Mouse (Mus musculus) v-Abl transformed pro-B cells (cell line): Measurements from ENCODE around the gene Serpina10.
"Not testable (repeated sequence)": the region's sequence is repeated elsewhere in the genome, so short reads cannot be mapped to it uniquely, and the experiment has no call there.

Source experiments
- in situ Hi-C, 2 experiments: fragments of 400-800 bp; cut with MboI; formaldehyde crosslinking; loops; one replicate each; pipeline ENCODE4 v1.15.1; 2025; ENCODE audit not compliant: unreplicated experiment in 2 of 2

The Serpina10 gene

GRCm38 (mm10) chr12:103631203-103631612 lies at the start of gene Serpina10:
Serpina10 (minus strand) TSS chr12:103631444.
- in situ Hi-C loops = loop anchor here in 1 of 2 experiments (10.0 kb wide), 1 partner anchor 486 kb away; no protein-coding TSS in a partner anchor

DNA sequence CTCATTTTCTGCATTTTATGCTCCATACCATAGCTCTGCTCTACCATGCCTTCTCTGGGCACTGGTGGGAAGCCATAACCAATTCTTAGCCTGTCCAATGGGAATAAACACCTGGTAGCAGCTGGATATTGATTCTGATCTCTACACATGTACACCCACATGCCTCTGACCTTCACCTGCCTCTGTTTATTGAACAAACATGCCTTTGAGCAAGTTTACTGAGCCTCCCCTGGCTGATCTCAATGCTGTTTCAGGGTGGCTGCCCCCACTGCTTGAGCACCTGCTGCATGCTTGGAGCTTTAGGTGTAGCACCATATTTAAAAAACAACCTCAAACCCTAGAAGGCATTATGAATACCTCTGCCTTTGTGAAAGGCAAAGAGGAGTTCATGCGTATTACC lies 48.6 kb upstream of the Serpina10 start:
- in situ Hi-C loops = not testable (repeated sequence)

- in situ Hi-C loops = no loop called here
These were observed 44.8 kb upstream of the Serpina10 start, which contains the start of gene Serpina16 for GRCm38 (mm10) chr12:103676039-103676438. Serpina16 (minus strand) TSS chr12:103676139.

DNA sequence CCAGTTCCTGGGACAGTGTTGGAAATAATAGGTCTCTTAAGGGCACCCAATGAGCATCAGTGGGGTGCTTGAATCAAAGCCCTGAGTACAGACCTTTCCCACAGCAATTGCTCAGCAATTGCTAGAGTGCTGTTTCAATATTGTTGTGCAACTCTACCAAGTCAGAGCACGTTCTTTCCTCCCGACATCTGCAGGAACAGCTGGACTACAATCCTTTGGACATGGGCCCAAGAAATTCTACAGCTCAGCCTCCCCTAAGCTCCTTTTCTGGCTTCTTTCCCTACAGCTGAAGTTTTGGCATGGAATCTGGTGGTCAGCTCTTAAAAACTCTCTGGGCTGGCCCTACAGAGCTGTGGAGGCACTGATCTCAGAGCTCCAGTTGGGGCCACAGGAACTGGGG lies 41.9 kb upstream of the Serpina10 start:
- in situ Hi-C loops = no loop called here

- in situ Hi-C loops = no loop called here
These were observed 40.2 kb upstream of the Serpina10 start for GRCm38 (mm10) chr12:103671483-103671882.

DNA sequence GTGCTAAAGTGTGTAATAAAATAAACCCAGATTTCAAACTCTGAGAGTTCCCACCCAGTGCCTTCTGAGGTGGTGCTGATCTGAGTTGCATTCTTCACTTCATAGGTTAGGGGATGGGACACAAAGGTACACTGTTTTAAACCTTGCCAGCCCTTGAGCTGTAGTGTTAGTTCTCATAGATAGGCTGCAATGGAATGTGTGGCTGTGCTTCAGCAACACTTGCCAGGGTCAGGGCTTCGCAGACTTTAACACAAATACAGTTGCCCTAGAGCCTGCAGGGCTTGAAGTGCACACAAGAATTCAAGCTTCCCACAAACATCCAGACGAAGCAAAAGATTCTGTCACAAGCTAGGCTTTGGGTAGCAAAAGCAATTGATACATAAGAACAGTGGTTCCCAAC lies 39.7 kb upstream of the Serpina10 start:
- in situ Hi-C loops = no loop called here

GRCm38 (mm10) chr12:103670344-103670743 lies 39.1 kb upstream of the Serpina10 start:
- in situ Hi-C loops = no loop called here

DNA sequence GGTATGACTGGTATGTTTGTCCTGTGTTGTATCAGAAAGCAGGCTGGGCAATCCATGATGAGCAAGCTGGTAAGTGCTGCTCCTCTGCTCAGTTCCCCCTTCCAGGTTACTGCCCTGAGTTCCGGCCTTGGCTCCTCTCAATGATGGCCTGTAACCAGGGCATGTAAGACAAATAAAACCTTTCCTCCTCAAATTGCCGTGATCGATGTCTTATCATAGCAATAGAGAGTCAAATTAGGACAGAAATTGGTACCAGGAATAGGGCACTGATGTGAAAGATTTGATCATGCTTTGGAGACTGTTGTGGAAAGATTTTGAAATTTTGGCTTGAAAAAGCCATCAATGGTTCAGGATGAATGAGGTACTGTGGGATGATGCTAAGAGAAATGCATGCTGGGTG lies 34.0 kb upstream of the Serpina10 start:
- in situ Hi-C loops = no loop called here

DNA sequence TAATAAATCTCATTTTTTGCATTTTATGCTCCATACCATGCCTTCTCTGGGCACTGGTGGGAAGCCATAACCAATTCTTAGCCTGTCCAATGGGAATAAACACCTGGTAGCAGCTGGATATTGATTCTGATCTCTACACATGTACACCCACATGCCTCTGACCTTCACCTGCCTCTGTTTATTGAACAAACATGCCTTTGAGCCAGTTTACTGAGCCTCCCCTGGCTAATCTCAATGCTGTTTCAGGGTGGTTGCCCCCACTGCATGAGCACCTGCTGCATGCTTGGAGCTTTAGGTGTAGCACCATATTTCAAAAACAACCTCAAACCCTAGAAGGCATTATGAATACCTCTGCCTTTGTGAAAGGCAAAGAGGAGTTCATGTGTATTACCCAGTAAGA lies 30.8 kb upstream of the Serpina10 start:
- in situ Hi-C loops = not testable (repeated sequence)

GRCm38 (mm10) chr12:103660076-103660475 lies 28.8 kb upstream of the Serpina10 start:
- in situ Hi-C loops = no loop called here

DNA sequence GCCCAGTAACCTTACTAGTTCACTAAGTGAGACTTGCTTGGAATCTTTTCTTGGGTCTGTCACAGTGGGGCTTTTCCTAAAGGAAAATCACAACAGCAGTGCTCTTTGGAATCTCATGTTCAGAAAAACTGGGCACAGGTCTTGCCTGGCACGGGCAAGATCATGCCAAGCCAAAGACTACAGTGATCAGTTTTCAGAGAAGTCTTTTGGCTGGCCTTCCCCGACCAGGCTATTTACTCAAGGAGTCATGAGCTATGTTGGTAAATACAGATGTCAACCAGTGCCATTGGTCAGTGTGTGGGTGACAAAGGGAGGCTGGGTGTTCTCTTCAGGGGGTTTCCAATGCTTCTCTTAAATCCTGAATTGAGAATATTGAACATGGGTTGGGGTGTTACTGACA lies 27.9 kb upstream of the Serpina10 start:
- in situ Hi-C loops = no loop called here

GRCm38 (mm10) chr12:103657991-103658390 lies 26.7 kb upstream of the Serpina10 start:
- in situ Hi-C loops = no loop called here

- in situ Hi-C loops = no loop called here
These were observed 25.8 kb upstream of the Serpina10 start, which contains the start of gene Serpina6 for GRCm38 (mm10) chr12:103656848-103657626. Serpina6 (minus strand) TSS chr12:103657212.

DNA sequence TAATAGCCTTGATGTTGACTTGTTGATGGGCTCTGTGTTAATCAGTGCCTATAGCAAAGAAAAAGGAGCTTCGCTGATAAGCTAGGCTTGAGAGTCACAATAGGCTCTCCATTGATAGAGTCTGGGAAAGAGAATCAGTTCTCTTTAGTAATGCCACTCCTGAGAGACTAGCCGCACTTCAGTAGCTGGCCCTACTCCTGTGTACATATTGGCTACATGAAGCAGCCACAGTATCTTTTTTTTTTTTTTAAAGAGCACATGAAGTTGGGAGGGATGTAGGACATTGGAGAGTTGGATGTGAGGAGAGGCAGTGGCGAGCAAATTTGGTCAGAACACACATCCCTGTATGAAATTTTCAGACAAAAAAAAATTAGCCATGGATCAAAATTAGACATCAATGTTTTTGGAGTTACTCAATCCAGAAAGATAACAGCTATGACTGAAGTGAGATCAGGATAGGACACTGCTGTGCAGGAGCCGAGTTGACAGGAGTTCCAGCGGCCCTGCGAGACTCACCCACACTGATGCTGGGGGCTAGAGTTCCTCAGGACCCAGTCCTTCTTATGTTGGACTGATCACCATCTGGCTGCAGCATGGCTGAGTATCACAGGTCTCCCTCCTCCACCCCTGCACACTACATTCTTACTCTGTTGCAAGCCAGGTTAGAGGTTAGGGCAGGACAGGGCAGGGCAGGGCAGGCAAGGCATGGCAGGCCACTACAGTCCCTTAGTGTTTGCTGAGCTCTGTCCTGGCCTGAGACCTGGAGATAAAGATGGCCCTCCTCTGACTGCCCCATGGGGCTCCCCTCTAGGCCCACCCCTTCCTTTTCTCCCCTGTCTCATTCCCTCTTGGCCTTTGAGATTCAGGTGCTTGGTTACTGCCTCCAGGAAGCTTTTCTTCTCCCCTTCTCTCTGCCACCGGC lies 24.1 kb upstream of the Serpina10 start:
- in situ Hi-C loops = no loop called here

DNA sequence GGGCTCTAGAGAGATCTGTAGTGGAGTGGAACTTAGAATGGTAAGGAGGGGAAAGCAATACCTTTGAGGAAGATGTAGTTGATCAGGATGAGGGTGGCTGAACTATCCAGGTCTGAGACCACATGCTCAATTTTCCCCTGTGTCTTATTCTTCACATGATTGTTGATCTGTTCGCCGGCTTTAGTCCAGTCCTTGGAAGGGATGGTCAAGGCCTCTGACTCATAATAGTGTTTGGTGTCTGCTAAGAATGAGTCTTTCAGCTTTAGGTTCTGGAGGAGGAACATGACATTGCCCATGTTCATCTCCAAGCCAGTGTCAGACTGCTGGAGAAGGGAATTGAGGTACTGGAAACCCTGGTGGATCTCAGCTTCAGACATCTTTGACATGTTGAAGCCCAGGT lies 22.6 kb upstream of the Serpina10 start:
- in situ Hi-C loops = no loop called here

DNA sequence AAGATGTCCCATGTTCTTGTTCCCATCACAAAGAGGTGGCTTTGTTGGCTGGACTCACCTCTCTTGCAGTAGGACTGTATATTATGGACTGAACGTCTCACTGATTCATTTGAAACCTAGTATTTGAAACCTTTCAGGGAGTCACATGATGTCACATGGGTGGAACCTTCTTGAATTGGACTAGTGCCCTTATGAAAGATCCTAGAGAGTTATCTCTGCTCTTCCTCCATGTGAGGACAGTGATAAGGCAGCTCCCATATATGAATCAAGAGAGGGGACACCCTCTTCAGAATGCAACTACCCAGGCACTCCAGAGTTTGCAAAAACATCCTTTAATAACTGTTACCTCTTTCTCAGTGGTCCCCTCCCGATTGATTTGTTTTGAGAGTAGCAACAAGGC lies 15.1 kb upstream of the Serpina10 start:
- in situ Hi-C loops = no loop called here

DNA sequence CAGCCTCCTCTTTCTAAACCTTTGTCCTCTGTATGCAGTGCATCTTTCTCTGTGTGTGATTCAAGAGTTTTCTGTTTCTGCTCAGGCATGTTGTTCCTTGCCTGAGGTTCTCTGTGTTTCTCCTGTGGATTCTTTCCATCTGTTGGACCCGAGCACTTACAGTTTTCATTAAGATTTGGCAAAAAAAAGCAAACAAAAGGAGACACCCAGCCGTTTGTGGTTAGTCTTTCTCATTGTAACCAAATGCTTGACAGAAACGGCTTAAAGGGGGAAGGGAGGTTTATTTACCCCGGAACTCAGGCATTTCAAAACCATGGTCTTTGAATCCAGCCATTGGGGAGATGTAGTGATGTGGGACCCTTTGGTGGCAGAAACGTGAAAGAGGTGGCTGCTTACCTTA lies 13.4 kb upstream of the Serpina10 start:
- in situ Hi-C loops = no loop called here

DNA sequence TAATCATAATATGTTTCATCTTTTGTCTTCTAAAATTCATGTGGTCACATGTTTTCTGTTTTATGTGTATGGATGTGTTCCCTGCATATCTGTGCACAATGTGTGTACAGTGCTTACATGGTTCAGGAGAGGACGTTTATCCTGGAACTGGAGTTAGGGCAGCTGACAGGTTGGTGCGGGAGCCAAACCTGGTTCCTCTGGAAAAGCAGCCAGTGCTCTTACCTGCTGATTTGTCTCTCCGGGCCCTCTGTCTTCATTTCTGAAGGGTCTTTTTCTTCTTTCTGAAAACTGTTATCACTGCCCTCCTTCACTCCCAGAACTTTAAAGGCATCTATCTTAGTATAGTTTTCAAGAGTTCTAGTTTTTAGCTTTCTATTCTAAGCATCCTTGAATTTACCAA lies 12.6 kb upstream of the Serpina10 start:
- in situ Hi-C loops = no loop called here

- in situ Hi-C loops = no loop called here
These were observed 12.1 kb upstream of the Serpina10 start for GRCm38 (mm10) chr12:103643336-103643735.

- in situ Hi-C loops = loop anchor here in 1 of 2 experiments (10.0 kb wide), 1 partner anchor 491 kb away; no protein-coding TSS in a partner anchor
These were observed 4.6 kb upstream of the Serpina10 start for GRCm38 (mm10) chr12:103635846-103636245.

GRCm38 (mm10) chr12:103634430-103634829 lies 3.2 kb upstream of the Serpina10 start:
- in situ Hi-C loops = loop anchor here in 1 of 2 experiments (10.0 kb wide), 1 partner anchor 490 kb away; no protein-coding TSS in a partner anchor
